Mouse (Mus musculus) bone marrow macrophage, adult 2 months (primary cell): Measurements from ENCODE around the gene Dirc2. TPM values are rescaled to one million over a fixed set of nuclear protein-coding genes. Genes with fewer than 3 reads are reported as not detected.

Experiments
- H3K27ac ChIP-seq: 2 replicates; pipeline ENCODE4 v1.5.1; 2012; ENCODE audit warnings: low read depth, low read length; ENCODE audit not compliant: insufficient read depth
- H3K4me1 ChIP-seq: 2 replicates; pipeline ENCODE4 v1.6.1; 2012; ENCODE audit warnings: low read length; ENCODE audit not compliant: control insufficient read depth, insufficient read depth
- H3K4me3 ChIP-seq: 2 replicates; pipeline ENCODE4 v1.5.1; 2012; ENCODE audit warnings: mild to moderate bottlenecking, low read length, moderate library complexity; ENCODE audit not compliant: insufficient read depth
- CTCF ChIP-seq: IDR thresholded peaks from 2 replicates; pipeline ENCODE4 v1.5.1; 2012; ENCODE audit warnings: low read depth, mild to moderate bottlenecking, low read length, moderate library complexity
- POLR2A ChIP-seq: IDR thresholded peaks from 2 replicates; pipeline ENCODE4 v1.6.1; 2012; ENCODE audit warnings: mild to moderate bottlenecking, low read depth, low read length, borderline replicate concordance
- polyA plus RNA-seq: library from polyadenylated mRNA; stranded (reverse); fragments of >200 nt; gene quantifications from 2 replicates; pipeline ENCODE4 v1.2.4, GENCODE M21; 2012; ENCODE audit not compliant: missing spikeins, insufficient read depth, insufficient read length

Gene Dirc2
- polyA plus RNA-seq, 1 experiment: 21.2 TPM

DNA sequence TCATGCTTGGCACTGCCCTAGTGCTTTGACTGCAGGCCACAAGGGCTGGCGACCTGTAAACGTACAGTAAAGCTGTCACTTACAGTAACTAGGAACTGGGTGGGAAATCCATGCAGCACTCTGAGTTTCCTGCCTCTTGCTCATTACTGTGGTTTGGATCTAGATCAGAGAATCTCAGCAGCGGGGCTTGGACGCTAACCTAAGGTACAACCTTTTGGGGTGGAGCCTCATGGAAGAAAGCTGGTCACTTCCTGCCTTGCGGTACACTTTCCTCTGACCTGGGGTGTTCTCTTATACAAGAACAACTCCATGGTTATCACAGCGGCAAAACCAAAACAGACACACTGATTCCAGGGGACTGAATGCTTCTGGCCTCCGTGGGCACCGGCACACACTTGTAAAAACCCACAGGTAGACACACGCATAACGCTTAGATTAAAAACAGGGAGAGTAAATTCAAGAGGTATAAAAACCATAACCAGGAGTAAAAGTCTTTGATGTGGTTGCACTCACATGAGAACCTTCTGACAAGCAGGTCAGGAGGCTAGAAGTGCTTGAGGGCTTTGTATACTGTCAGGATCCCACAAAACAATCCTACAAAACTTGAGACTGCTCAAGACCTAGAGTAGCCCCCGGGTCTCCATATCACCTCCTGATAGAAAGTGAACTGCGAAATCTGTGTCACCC, 26.8 kb downstream of the Dirc2 start:
- Histone ChIP-seq H3K27ac (no peak overlapping the region), H3K4me1 (peaks cover 22% of the 10 kb centered on the region), H3K4me3 (no peak overlapping the region)
- TF ChIP-seq CTCF (no peak), POLR2A (no peak)

DNA sequence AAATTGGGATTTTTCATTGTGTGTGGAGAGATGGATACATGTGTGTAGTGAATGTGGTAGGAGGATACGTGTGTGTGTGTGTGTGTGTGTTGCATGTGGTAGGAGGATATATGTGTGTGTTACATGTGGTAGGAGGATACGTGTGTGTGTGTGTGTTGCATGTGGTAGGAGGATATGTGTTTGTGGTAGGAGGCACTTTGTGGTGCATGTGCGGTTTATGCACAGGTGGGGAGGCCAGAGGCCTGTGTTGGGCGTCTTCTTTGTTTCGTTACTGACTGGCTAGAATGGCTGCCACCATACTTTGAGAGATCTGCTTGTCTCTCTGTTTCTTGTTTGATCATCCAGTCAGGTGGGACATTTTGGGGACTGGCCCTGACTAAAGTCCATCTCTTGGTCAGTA, 27.5 kb downstream of the Dirc2 start:
- Histone ChIP-seq H3K4me1 (peaks cover 21% of the 10 kb centered on the region), H3K27ac (no peak overlapping the region), H3K4me3 (no peak overlapping the region)
- no peak for TF ChIP-seq POLR2A
- TF ChIP-seq CTCF: no peak

GRCm38 (mm10) chr16:35740943-35741342, 28.2 kb downstream of the Dirc2 start:
- peaks cover 21% of the 10 kb centered on the region for H3K4me1 ChIP-seq

DNA sequence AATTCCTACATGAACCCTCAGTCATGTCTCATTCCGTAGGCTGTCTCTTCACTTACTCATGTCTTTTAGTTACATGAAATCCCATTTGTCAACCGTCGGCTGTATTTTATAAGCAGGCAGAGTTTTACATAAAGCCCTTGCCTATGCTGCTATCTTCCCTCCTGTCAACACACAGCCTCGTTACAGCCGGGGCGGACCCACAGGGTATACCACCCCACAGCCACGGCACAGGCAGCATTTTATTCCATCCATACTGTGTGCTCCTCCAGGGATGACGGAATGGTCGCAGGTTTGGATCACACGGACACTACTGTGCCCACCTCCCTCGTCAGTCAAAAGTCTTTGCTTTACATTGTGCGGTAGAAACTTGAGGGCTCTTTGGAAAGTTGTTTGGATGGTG, 28.8 kb downstream of the Dirc2 start:
- peaks cover 21% of the 10 kb centered on the region for H3K4me1 ChIP-seq
- TF ChIP-seq CTCF (no peak), POLR2A (no peak)
- no peak overlapping the region for H3K4me3 ChIP-seq
- no peak overlapping the region for H3K27ac ChIP-seq

More at GRCm38 (mm10) chr16:35740943-35741342, 28.2 kb downstream of the Dirc2 start:
- TF ChIP-seq POLR2A: no peak
- no peak for TF ChIP-seq CTCF
- H3K4me3 ChIP-seq: no peak overlapping the region
- no peak overlapping the region for H3K27ac ChIP-seq

DNA sequence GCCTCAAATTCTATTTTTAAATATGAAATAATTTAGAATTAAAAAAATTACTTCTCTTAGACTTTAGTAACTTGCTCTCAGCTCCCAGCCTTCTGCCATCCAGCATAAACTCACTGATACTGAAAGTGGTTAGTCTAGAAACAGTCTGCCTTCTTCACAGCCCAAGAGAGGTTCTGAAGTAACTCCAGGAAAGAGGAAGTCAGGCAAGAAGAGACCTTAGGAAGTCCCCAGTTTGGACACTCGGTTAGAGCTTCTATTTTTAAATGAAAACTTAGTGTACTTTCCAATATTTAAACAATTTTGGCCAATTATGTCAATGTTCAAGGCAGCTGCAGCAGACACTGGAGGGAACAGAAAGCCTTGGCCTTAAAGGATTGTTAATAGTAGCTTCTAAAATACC, 29.6 kb downstream of the Dirc2 start:
- peak overlapping the region; percentile 40 for H3K27ac ChIP-seq

DNA sequence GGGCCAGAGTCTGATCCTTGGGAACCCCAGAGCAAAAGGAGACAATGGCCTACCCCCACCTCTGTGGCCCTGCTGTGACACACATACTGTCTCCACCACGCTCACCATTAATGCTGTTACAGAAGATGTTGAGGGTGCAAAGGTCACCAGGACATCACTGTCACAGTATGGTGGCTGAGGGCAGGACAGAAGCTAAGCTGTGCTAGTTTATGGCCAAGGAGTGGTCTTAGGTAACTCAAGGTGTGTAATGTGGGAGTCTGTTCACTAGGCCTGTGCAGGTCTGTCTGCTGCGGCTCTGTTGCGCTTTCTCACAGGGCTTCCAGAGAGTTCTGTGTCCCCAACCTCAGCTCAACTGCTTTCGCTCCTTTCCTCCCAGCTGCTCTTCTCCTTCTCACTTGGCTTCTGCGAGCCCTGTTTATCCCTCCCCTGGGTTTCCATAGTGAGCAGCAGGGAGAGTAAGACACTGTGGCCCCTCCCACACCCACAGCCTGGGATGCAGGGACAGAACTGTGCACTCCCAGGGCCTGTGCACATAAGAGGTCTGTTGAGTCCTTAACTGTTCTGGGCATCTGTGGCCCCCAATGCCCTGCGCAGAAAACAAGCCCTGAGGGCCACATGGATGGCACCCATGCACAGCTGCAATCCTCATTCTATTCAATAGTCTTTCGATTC, 30.9 kb downstream of the Dirc2 start:
- Histone ChIP-seq H3K4me3 (no peak overlapping the region), H3K4me1 (peaks cover 21% of the 10 kb centered on the region), H3K27ac (no peak overlapping the region)
- no peak for TF ChIP-seq POLR2A
- TF ChIP-seq CTCF: no peak

More for the DNA sequence above, 29.6 kb downstream of the Dirc2 start:
- TF ChIP-seq POLR2A: no peak
- no peak for TF ChIP-seq CTCF
- Histone ChIP-seq H3K4me3 (no peak overlapping the region), H3K4me1 (peaks cover 21% of the 10 kb centered on the region)

GRCm38 (mm10) chr16:35734038-35734437, 35.1 kb downstream of the Dirc2 start:
- Histone ChIP-seq H3K4me3 (no peak overlapping the region), H3K27ac (no peak overlapping the region), H3K4me1 (peaks cover 2% of the 10 kb centered on the region)
- peak; percentile 95 for TF ChIP-seq CTCF
- TF ChIP-seq POLR2A: no peak

DNA sequence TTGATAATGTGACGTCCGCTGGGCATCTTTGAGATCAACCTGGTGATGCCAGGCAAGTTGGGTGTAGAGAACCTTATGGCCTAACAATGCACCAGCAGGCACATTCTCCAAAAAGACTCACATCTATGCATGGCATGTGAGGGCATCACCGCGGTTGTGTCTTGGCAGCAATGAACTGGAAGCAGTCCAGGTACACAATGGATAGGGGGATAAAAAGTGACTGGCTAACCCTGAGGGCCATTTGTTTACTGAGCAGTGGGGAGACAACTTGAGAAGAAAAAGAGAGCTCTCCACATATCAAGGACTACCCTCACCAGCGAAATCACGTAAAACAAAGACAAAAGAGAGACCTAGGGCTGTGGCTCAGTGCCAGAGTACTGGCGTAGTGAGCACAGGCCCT, 37.1 kb downstream of the Dirc2 start:
- TF ChIP-seq CTCF: no peak
- TF ChIP-seq POLR2A: no peak
- H3K4me1 ChIP-seq: no peaks in the 10 kb centered on the region
- no peak overlapping the region for H3K4me3 ChIP-seq
- no peak overlapping the region for H3K27ac ChIP-seq

GRCm38 (mm10) chr16:35729151-35729738, 39.9 kb downstream of the Dirc2 start:
- TF ChIP-seq POLR2A (no peak), CTCF (no peak)
- Histone ChIP-seq H3K4me1 (no peaks in the 10 kb centered on the region), H3K27ac (no peak overlapping the region), H3K4me3 (no peak overlapping the region)

GRCm38 (mm10) chr16:35726601-35727000, 42.6 kb downstream of the Dirc2 start:
- H3K4me1 ChIP-seq: no peaks in the 10 kb centered on the region
- TF ChIP-seq POLR2A (no peak), CTCF (no peak)
- H3K27ac ChIP-seq: no peak overlapping the region
- no peak overlapping the region for H3K4me3 ChIP-seq
